Mouse (Mus musculus) hindlimb bud, embryonic 11.5 days (tissue): Measurements from ENCODE around the gene Man2b2.
"Not testable (repeated sequence)": the region's sequence is repeated elsewhere in the genome, so short reads cannot be mapped to it uniquely, and the experiment has no call there.

Experiments used
- DNase-seq: peaks from one replicate; pipeline ENCODE4 v3.0.0-alpha.2; 2012; ENCODE audit warnings: low read depth, low spot score; ENCODE audit errors: extremely low spot score

The Man2b2 gene

GRCm38 (mm10) chr5:36835933-36836332, 5.5 kb upstream of the Man2b2 start:
- peak; percentile 44 for DNase-seq

- no peak for DNase-seq
Measured at GRCm38 (mm10) chr5:36831272-36831671, 819 bp upstream of the Man2b2 start.

- no peak for DNase-seq
Measured at GRCm38 (mm10) chr5:36829098-36829497, 1.4 kb downstream of the Man2b2 start.

- no peak for DNase-seq
Measured at GRCm38 (mm10) chr5:36822907-36823306, 7.5 kb downstream of the Man2b2 start.

GRCm38 (mm10) chr5:36820142-36820541, 10.3 kb downstream of the Man2b2 start:
- no peak for DNase-seq

- DNase-seq, result no peak
Measured at GRCm38 (mm10) chr5:36819742-36820141, 10.7 kb downstream of the Man2b2 start.

- no peak for DNase-seq
Measured at GRCm38 (mm10) chr5:36817738-36818137, 12.7 kb downstream of the Man2b2 start.

GRCm38 (mm10) chr5:36814554-36814953, 15.9 kb downstream of the Man2b2 start:
- no peak for DNase-seq

GRCm38 (mm10) chr5:36811413-36811812, 19.0 kb downstream of the Man2b2 start:
- peak; percentile 50 for DNase-seq

- no peak for DNase-seq
Measured at GRCm38 (mm10) chr5:36810634-36811033, 19.8 kb downstream of the Man2b2 start.

GRCm38 (mm10) chr5:36809123-36809522, 21.3 kb downstream of the Man2b2 start:
- no peak for DNase-seq

GRCm38 (mm10) chr5:36807106-36807505, 23.3 kb downstream of the Man2b2 start:
- no peak for DNase-seq

- DNase-seq, result no peak
Measured at GRCm38 (mm10) chr5:36797291-36797690, 33.2 kb downstream of the Man2b2 start.

- DNase-seq, result peak; percentile 71
Measured at GRCm38 (mm10) chr5:36796296-36797014, 34.0 kb downstream of the Man2b2 start, which contains the start of gene Mrfap1. Gene Mrfap1, minus strand, starts transcription at chr5:36796772.

- not testable (repeated sequence) for DNase-seq
Measured at GRCm38 (mm10) chr5:36795647-36796295, 34.7 kb downstream of the Man2b2 start.

GRCm38 (mm10) chr5:36791861-36792260, 38.6 kb downstream of the Man2b2 start:
- DNase-seq, result no peak

GRCm38 (mm10) chr5:36786052-36786451, 44.4 kb downstream of the Man2b2 start:
- no peak for DNase-seq

GRCm38 (mm10) chr5:36779512-36779911, 50.9 kb downstream of the Man2b2 start:
- no peak for DNase-seq

- no peak for DNase-seq
Measured at GRCm38 (mm10) chr5:36778901-36779300, 51.6 kb downstream of the Man2b2 start.

GRCm38 (mm10) chr5:36777186-36777585, 53.3 kb downstream of the Man2b2 start:
- no peak for DNase-seq

GRCm38 (mm10) chr5:36776021-36776575, 54.4 kb downstream of the Man2b2 start:
- no peak for DNase-seq

- no peak for DNase-seq
Measured at GRCm38 (mm10) chr5:36775317-36775716, 55.1 kb downstream of the Man2b2 start.
